Mouse (Mus musculus) right cerebral cortex, postnatal 14 days (tissue): Measurements from ENCODE around the gene Gm37419.

ENCODE experiments used
- DNase-seq: peaks from one replicate; pipeline ENCODE4 v3.0.0; 2022

Gm37419 gene

DNA sequence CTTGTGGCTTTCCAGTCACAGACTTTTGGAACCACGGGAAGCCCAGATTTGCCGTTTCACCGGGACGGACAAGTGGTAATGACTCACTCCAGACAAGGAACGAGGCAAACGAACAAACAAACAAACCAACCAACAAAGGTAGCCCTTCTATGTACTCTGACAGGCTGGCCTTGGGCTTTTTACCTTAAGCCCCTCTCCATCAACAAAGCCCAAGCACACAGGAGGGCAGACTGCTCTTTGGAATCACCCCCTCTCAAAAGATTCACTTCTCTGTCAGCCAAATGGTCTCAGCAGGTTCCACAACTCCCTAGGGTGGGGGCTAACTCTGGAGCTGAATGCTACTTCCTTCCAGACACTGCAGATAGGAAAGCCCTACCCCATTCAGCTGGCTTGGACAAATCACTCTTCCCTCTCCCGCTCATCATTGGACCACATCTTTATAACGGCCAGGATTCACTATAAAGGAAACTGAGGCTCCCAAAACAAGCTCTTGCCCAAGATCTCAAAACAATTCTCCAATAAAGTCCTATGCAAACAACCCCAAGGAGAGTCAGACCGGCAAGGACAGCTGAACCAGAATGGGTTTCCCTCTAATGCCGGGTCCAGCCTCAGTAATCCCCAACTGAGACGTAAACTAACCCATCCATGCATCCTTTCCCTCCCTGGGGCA is 7.9 kb upstream of the Gm37419 start:
- DNase-seq, result no peak

- DNase-seq, result peak; percentile 32
Observed at GRCm38 (mm10) chr16:23980991-23981720, 7.1 kb upstream of the Gm37419 start.

- DNase-seq, result peak; percentile 72
Observed at GRCm38 (mm10) chr16:23981925-23982851, 6.1 kb upstream of the Gm37419 start.

DNA sequence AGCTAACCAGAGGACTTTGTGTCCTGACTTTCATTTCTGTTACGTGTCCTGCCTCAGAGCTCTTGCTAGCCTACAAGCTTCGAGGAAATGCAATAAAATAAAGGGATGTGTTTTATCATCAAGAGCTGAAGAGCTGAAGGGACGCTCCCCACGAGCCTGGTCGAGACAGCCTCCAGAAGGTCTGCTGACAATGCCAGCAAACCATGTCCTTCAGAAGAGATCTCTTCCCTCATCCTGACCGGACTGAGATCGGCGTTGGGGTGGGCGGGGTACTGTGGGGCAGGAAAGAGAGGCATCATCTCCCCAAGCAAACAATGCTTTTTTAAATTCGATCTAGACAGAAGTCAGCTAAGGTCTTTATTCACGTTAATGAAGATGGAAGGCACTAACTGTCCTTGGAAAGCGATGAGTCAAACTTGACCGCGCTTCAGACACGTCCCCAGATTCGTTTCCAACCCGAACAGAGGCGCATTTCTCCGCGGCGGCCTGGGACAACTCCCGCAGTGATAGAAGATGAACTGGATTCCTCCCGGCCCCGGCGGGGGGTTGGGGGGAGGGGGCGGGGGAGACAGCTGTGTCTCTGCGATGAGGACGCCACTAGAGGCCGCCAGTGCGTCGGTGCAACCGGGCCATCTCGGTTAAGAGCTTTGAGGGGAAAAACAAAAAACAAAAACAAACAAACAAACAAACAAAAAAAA is 5.2 kb upstream of the Gm37419 start:
- DNase-seq, result peak; percentile 86

DNA sequence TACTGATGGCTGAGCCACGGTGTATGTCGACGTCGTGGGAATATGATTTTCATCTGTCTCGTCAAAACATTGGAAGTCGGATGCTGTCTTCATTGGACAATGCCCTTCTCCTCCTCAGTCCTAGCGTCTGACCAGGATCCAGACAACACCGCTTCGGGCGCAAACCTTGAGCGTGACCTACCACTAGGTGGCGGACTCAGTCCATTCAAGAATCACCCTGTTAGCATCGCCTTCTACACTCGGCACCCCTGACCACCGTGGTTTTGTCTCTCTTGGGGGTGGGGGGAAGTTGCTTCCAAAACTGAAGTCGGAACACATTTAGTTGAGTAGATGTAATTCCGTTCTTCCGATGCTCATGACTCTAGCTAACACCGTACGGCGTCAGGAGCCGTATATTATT is 4.1 kb upstream of the Gm37419 start:
- DNase-seq, result peak; percentile 90

DNA sequence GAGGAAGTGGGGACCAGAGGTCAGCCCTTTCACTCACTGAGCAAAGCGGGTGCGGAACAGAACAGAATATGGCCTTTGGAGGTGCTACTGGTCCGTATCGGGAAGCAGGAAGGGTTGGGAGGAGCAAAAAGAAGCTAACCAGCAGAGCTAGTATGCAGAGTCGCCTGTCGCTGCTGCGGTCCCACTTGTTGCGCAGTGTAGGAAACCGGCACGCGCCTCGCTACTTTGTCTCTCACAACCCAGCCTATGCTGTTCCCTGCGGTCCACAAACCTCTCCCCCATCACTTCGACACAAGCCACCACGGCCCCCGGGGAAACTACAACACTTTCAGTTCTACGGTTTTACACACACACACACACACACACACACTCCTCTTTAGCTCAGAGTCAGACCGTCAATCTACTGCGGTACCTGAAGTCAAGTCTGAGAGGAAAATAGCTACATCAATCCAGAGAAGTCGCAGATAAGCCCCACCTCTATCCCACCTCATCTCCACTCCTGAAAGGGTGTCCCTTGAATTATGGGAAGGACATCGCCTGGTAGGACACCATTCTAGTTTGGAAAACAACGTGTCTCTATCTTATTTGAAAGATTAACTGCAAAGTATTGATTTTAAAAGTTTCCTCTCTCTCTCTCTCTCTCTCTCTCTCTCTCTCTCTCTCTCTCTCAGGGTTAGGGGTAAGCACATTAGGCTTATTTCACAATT is 3.4 kb upstream of the Gm37419 start:
- DNase-seq, result peak; percentile 68

GRCm38 (mm10) chr16:23985467-23985861 is 2.8 kb upstream of the Gm37419 start:
- peak; percentile 60 for DNase-seq

DNA sequence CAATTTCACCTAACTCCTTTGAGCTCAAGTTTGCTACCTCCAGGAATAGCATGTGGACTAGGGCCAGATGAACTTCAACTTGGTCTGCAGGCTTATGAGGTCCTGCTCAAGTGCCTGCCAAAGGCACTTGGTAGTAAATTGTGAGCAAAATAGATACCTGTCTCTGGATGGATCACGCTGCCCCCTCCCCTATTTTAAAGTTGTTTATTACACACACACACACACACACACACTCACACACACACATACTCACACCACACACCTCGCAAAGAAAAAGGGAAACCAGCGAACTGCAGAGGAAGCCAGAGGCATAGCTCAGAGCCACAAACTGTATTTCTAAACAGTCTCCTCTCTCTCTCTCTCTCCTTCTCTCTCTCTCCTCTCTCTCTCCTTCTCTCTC is 2.1 kb upstream of the Gm37419 start:
- DNase-seq, result no peak

DNA sequence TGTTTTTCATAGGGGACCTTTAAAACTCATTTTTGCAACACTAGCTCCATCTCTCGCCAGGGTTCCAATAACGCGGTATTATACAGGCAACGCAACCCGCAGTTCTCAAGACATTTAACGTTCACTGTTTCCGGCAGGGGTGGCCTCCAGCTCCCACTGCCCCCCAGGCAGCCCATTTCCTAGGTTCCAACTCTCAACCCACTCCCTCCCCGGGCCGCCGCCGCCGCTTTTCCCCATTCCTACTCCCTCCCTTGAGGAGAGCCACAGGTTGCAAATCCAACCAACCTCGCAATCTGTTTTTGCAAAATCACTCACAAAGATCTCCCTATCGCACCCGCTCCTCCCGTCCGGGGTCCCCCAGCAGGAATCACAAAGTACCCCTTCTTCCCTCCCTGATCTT is 1.4 kb upstream of the Gm37419 start:
- DNase-seq, result peak; percentile 33

DNA sequence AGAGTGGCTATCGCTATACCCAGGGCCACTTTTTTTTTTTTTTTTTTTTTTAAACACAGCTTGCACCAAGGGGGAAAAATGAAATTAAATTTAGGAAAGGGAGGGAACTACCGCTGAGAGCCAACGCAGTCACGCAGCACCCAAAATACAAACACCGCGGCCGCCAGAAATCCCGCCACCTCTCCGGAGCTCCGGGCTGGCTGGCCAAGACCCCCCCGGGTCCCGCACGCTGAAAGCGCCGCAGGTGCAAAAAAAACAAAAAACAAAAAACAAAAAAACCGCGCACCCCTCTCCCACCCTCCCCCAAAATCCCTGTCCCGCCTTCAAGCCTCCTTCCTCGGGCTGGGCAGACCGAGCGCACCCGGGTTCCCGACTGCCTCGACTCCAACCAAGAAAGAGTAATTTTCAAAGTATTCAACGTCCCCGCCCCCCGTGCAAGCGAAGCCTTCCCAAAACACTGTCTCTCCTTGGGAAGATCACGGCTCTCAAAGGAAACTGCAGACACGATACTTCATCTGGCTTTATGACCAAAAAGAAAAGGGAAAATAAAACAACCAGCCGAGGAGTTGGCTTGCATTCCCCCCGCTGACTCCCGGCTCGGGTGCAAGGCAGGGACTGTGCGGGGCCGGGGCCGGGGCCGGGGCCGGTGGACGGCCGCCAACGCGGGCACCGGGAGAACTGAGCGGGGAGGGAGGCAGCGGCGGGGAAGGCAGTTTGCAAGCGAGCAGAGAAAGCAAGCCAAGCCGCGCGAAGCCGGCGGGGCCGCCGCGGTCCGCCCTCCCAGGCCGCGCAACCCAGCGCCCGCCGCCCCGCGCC is 733 bp upstream of the Gm37419 start:
- peak; percentile 48 for DNase-seq

DNA sequence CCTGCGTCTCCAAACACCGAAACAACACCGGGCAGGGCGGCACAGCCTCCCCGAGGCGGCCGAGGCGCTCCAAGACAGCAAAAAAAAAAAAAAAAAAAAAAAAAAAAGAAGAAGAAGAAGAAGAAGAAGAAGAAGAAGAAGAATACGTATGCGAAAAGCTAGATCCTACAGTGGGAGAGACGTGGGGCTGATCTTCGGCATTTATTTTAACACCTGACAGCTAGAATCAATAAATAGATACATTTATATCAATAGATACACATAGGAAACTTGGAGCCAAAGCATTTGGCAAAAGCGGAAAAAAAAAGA is 171 bp upstream of the Gm37419 start:
- no peak for DNase-seq

DNA sequence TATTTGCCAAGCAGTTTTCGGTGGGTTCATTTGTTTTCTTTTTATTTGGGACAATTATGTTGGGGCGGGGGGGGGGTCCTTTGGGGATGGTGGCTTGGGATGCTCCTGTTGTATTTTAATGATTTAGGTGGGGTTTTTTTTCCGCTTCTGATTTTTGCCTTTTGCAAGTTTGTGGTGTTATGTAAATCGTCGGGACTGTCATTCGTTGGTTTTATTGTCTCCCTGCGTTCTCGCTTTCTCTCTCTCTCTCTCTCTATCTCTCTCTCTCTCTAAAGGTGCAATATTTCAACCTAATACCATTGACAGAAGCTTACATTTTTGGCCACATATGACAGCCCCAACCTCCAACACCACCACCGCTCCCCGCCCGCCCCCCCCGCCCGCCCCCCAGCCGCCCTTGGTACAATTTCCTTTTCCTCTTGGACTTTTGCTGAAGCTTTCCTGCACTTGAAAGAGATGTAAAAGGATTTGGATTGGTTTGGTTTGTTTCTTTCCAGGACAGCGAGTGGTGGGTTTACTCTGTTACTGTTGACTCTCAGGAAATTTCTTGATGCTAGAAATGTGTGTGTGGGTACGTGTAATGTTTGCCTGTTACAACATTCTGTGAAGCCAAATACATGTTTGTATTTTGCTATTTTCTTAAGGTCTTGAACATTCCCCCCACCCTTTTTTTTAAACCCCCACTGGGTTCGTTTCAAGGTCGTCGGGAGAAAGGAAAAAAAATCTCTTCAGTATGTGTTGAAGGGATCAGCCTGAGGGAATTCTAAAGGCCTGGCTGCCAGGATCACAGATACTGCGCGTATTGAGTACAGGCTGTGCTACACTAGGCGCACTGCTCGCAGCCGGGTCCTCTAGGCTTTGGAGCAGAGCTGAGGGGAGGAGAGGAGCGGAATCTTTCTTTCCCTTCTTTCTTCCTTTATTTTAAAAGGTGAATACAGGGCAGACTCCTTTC is 1.2 kb downstream of the Gm37419 start:
- peak; percentile 35 for DNase-seq

GRCm38 (mm10) chr16:23990161-23990970 is 2.1 kb downstream of the Gm37419 start:
- no peak for DNase-seq

DNA sequence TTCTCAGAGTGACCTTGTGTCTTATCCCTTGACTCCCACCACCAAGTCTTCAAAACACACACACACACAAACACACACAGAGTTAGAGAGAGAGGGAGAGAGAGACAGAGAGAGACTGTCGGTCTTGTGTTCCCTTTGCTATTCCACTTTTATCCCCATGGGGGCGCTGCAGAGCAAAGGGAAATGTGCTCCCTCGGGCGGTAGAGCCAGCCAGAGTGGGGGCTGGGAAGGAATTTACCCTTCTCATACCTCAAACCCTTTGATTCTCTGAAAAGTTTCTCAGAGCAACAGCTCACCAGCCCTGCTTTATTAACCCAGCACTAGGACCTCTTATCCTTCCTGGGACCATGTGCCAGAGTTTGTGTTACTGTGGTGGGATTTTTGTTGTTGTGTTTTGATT is 2.9 kb downstream of the Gm37419 start:
- peak; percentile 95 for DNase-seq

DNA sequence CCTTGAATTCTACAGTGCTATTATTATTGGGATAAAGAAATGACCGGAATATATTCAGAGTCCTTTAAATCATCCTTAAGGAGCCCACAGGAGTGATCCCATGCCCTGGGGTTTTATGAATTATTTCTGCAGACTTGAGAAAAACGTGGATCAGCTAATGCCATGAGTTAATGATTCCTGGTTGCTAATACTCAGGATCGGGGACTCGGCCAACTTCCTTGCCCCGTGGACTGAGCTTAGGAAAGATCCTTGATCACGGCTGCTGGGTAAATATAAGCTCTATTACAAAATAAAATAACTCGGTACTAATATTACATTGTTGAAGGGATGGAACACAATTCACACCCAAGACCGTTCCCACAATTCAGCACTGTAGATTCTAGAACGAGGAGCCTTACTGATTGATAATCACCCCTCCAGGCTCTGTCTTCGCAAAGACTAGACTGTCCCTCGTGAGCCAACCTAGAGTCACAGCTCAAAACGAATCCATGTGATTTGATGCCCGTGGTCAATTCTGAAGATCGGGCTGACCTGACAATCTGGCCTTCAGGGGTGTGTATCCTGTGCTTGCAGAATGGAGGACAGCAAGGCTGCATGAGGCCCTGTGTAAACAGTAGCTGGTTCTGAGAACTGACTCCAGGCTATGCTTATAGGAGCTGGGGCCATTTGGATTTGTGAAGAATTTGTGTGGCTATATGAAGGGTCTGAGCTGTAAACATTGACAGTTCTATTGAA is 3.7 kb downstream of the Gm37419 start:
- no peak for DNase-seq

- DNase-seq, result no peak
Observed at GRCm38 (mm10) chr16:23993351-23994321, 5.4 kb downstream of the Gm37419 start.

DNA sequence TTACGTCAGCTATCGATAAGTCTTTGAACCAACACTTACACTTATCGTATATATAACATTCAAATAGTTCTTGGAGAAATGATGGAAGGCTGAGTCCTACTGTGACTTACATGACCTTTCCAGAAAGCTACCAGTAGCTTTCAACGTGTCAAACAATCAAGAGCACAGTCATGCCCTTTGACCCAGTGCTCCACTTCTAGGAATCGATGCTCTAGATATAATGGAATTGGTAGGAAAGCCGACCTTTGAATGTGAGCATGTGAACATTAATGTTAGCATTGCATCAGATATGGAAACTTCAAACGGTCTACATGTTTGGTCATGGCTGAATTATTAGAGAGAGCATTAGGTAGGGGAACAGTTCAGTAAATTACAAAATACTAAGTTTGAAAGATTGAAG is 8.1 kb downstream of the Gm37419 start:
- DNase-seq, result no peak
